Mouse (Mus musculus): ENCODE measurements around the gene Gm45717.

The Gm45717 gene

GRCm38 (mm10) chr7:140905642-140906081 lies 50.1 kb downstream of the Gm45717 start:
- DNase-seq (ENCODE audit: low spot score) = no peak

GRCm38 (mm10) chr7:140903212-140903611 lies 52.5 kb downstream of the Gm45717 start:
- peak; percentile 87 for DNase-seq (ENCODE audit: low spot score)

GRCm38 (mm10) chr7:140902036-140902875 lies 53.5 kb downstream of the Gm45717 start:
- DNase-seq (ENCODE audit: low spot score) = no peak

GRCm38 (mm10) chr7:140900220-140900619 lies 55.5 kb downstream of the Gm45717 start, which contains the start of gene Cox8b:
TSS of gene Cox8b (minus strand) at chr7:140900446.
- DNase-seq (ENCODE audit: low spot score) = no peak
